Mouse (Mus musculus) intestine, embryonic 16.5 days (tissue): ENCODE measurements around the gene Evx1. TPM values are rescaled to one million over a fixed set of nuclear protein-coding genes. Genes with fewer than 3 reads are reported as not detected.

Source experiments
- ATAC-seq: fragments of 200-750 bp; cut with Nextera tagmentation; 2 replicates; pipeline ENCODE4 v1.8.0; 2017; ENCODE audit warnings: moderate TSS enrichment, moderate library complexity
- H3K27ac ChIP-seq: fragments of 300-500 bp; sonication (generic); 2 replicates; pipeline ENCODE4 v1.5.1; 2014; ENCODE audit warnings: mild to moderate bottlenecking, low read length
- H3K27me3 ChIP-seq: fragments of 300-500 bp; sonication (generic); replicated peaks from 2 replicates; pipeline ENCODE4 v1.6.1; 2014; ENCODE audit warnings: low read length, control low read depth, mixed read lengths; ENCODE audit not compliant: control insufficient read depth, insufficient read depth
- H3K36me3 ChIP-seq: fragments of 300-500 bp; sonication (generic); 2 replicates; pipeline ENCODE4 v1.6.1; 2014; ENCODE audit warnings: low read length, control low read depth; ENCODE audit not compliant: control insufficient read depth, insufficient read depth
- H3K4me1 ChIP-seq: fragments of 300-500 bp; sonication (generic); 2 replicates; pipeline ENCODE4 v1.6.1; 2014; ENCODE audit warnings: low read length, control low read depth, mixed read lengths; ENCODE audit not compliant: control insufficient read depth, insufficient read depth
- H3K4me2 ChIP-seq: fragments of 300-500 bp; sonication (generic); 2 replicates; pipeline ENCODE4 v1.6.1; 2014; ENCODE audit warnings: low read depth, low read length, control low read depth
- H3K4me3 ChIP-seq: fragments of 300-500 bp; sonication (generic); 2 replicates; pipeline ENCODE4 v1.5.1; 2014; ENCODE audit warnings: mild to moderate bottlenecking, low read length
- H3K9ac ChIP-seq: fragments of 300-500 bp; sonication (generic); 2 replicates; pipeline ENCODE4 v1.6.1; 2014; ENCODE audit warnings: low read depth, low read length
- H3K9me3 ChIP-seq: fragments of 300-500 bp; sonication (generic); 2 replicates; pipeline ENCODE4 v1.6.1; 2016; ENCODE audit warnings: low read length, control low read depth; ENCODE audit not compliant: control insufficient read depth
- WGBS: fragments of 180-500 bp; shearing (Covaris S2); extraction: QIAGEN DNeasy Blood & Tissue Kit; methylation state at CpG from one replicate; pipeline ENCODE4 v1.1.7; 2014; 5-methylcytosine and 5-hydroxymethylcytosine counted together
- polyA plus RNA-seq: library from polyadenylated mRNA; unstranded; fragments of >200 nt; fragmentation: Nextera tagmentation; extraction: Ambion mirVana; gene quantifications from 2 replicates; pipeline ENCODE4 v1.2.1, GENCODE M21; 2015

Evx1 gene
- polyA plus RNA-seq, 1 experiment from 2014 or later = not detected

GRCm38 (mm10) chr6:52283896-52284295 lies 29.4 kb upstream of the Evx1 start:
- no peak for ATAC-seq
- no peaks in the 10 kb centered on the region for H3K9me3 ChIP-seq
- H3K4me2 ChIP-seq = no peak overlapping the region
- H3K4me1 ChIP-seq = no peaks in the 10 kb centered on the region
- no peak overlapping the region for H3K4me3 ChIP-seq
- H3K27me3 ChIP-seq = no peaks in the 10 kb centered on the region
- 87% methylated on average over 5 of the region's 5 CpGs for WGBS
- no peak overlapping the region for H3K27ac ChIP-seq
- no peaks in the 10 kb centered on the region for H3K36me3 ChIP-seq
- no peak overlapping the region for H3K9ac ChIP-seq

GRCm38 (mm10) chr6:52290186-52290585 lies 23.1 kb upstream of the Evx1 start:
- Histone ChIP-seq H3K27me3 (peaks cover 43% of the 10 kb centered on the region), H3K9me3 (no peaks in the 10 kb centered on the region), H3K36me3 (no peaks in the 10 kb centered on the region), H3K27ac (no peak overlapping the region), H3K4me1 (peaks cover 7% of the 10 kb centered on the region), H3K4me3 (no peak overlapping the region), H3K9ac (no peak overlapping the region), H3K4me2 (no peak overlapping the region)
- no peak for ATAC-seq
- 20% methylated on average over 12 of the region's 12 CpGs for WGBS

- Histone ChIP-seq H3K9me3 (no peaks in the 10 kb centered on the region), H3K4me3 (peak overlapping the region; percentile 34), H3K27ac (no peak overlapping the region), H3K4me2 (peak overlapping the region; percentile 55), H3K4me1 (peaks cover 7% of the 10 kb centered on the region), H3K9ac (peak overlapping the region; percentile 49; the same call in 1 of the 2 replicates), H3K36me3 (no peaks in the 10 kb centered on the region), H3K27me3 (peaks cover 47% of the 10 kb centered on the region)
- ATAC-seq = no peak
- 5% methylated on average over 45 of the region's 45 CpGs for WGBS
These were observed 22.1 kb upstream of the Evx1 start for GRCm38 (mm10) chr6:52291021-52291860.

GRCm38 (mm10) chr6:52292328-52292727 lies 21.0 kb upstream of the Evx1 start:
- no peak overlapping the region for H3K4me3 ChIP-seq
- no peaks in the 10 kb centered on the region for H3K9me3 ChIP-seq
- H3K4me1 ChIP-seq = peaks cover 7% of the 10 kb centered on the region
- peaks cover 51% of the 10 kb centered on the region for H3K27me3 ChIP-seq
- 74% methylated on average over 7 of the region's 7 CpGs for WGBS
- H3K36me3 ChIP-seq = no peaks in the 10 kb centered on the region
- no peak overlapping the region for H3K4me2 ChIP-seq
- H3K27ac ChIP-seq = no peak overlapping the region
- ATAC-seq = no peak
- no peak overlapping the region for H3K9ac ChIP-seq

GRCm38 (mm10) chr6:52294616-52295015 lies 18.7 kb upstream of the Evx1 start:
- ATAC-seq = no peak
- Histone ChIP-seq H3K9ac (no peak overlapping the region), H3K36me3 (no peaks in the 10 kb centered on the region), H3K27me3 (peaks cover 48% of the 10 kb centered on the region), H3K4me1 (peaks cover 7% of the 10 kb centered on the region), H3K27ac (no peak overlapping the region), H3K4me2 (no peak overlapping the region), H3K9me3 (no peaks in the 10 kb centered on the region), H3K4me3 (no peak overlapping the region)
- WGBS = 76% methylated on average over 6 of the region's 6 CpGs

- Histone ChIP-seq H3K9me3 (no peaks in the 10 kb centered on the region), H3K36me3 (no peaks in the 10 kb centered on the region), H3K9ac (no peak overlapping the region), H3K27me3 (peaks cover 14% of the 10 kb centered on the region), H3K4me1 (no peaks in the 10 kb centered on the region), H3K4me2 (no peak overlapping the region), H3K27ac (no peak overlapping the region), H3K4me3 (no peak overlapping the region)
- whole genome bisulfite sequencing = 69% methylated on average over 4 of the region's 4 CpGs
- no peak for ATAC-seq
These were observed 14.8 kb upstream of the Evx1 start for GRCm38 (mm10) chr6:52298511-52298910.

- no peaks in the 10 kb centered on the region for H3K9me3 ChIP-seq
- H3K27ac ChIP-seq = no peak overlapping the region
- no peak overlapping the region for H3K4me2 ChIP-seq
- ATAC-seq = no peak
- 80% methylated on average over 4 of the region's 4 CpGs for WGBS
- no peak overlapping the region for H3K4me3 ChIP-seq
- no peak overlapping the region for H3K9ac ChIP-seq
- peaks cover 15% of the 10 kb centered on the region; the same call in 1 of the 2 replicates for H3K27me3 ChIP-seq
- H3K4me1 ChIP-seq = peaks cover 3% of the 10 kb centered on the region; the same call in 1 of the 2 replicates
- H3K36me3 ChIP-seq = no peaks in the 10 kb centered on the region
These were observed 12.5 kb upstream of the Evx1 start for GRCm38 (mm10) chr6:52300806-52301205.

GRCm38 (mm10) chr6:52303426-52303825 lies 9.9 kb upstream of the Evx1 start:
- Histone ChIP-seq H3K4me1 (peaks cover 5% of the 10 kb centered on the region; the same call in 1 of the 2 replicates), H3K9ac (no peak overlapping the region), H3K27me3 (peaks cover 29% of the 10 kb centered on the region), H3K36me3 (no peaks in the 10 kb centered on the region), H3K4me2 (no peak overlapping the region), H3K27ac (no peak overlapping the region), H3K4me3 (no peak overlapping the region), H3K9me3 (no peaks in the 10 kb centered on the region)
- WGBS = 58% methylated on average over 3 of the region's 3 CpGs
- ATAC-seq = no peak

- WGBS = under 1% methylated on average over 30 of the region's 30 CpGs
- Histone ChIP-seq H3K36me3 (no peaks in the 10 kb centered on the region), H3K27me3 (peaks cover 54% of the 10 kb centered on the region), H3K4me2 (peak overlapping the region; percentile 83), H3K27ac (no peak overlapping the region), H3K4me3 (peak overlapping the region; percentile 56), H3K9me3 (no peaks in the 10 kb centered on the region), H3K9ac (peak overlapping the region; percentile 57), H3K4me1 (peaks cover 10% of the 10 kb centered on the region)
- ATAC-seq = peak; percentile 75
These were observed 7.4 kb upstream of the Evx1 start for GRCm38 (mm10) chr6:52305877-52306389.
